In the genomic region with DNA sequence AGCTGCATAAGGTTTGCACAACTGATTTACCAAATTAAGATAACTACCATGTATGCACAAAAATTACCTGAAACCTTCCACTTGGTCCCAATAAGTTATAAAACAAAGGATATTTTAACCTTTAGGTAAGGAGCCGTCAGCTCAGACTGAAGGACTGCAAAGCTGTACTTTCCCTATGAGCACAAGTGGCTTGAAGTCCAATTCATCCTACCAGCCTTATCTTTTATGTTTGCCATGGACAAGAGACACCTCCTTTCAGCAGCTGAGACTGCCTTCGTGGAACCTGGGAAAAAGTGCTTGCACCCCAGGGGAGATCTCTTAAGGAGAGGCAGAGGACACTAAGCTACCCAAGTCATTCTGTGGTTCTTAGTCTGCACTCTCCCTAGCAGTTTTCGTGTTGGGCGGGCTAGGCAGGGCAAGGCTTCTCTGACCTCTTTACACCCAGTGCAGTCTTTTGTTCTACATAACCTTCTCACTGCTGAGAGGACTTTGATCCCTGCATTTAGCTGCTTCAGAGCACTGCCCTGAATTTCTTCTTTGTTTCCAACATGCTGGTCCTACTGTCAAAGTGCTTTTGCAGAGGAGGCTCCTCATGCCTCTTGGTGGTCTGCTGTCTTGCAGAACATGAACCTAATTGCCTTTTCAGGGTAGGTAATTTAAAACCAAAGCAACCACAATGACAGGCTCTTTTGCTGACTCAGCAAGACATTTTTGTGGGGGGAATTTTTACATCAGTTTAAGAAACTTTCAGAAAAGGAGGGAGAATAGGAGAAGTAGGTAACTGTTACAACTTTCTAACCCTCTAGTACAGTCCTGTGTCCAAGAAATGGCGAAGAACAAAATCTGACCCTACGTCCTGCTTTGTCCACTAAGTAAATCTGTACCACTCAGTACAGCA, we compare ENCODE assay signal across 9 mouse cellular contexts. TPM values are rescaled to one million over a fixed set of nuclear protein-coding genes. Genes with fewer than 3 reads are reported as not detected.
A peak's percentile ranks its signal among the peaks of the same experiment; 100 is the strongest.
DNase-seq lines count a peak whose midpoint lies in the region; ATAC-seq and TF ChIP-seq lines count a peak whose summit lies in the region.
"Had no signal": no experiment of that assay in that cellular context is flagged by ENCODE, and none has a peak within 500 bp of the region (broad histone marks: within the 10 kb centered on the region; RNA-seq: fewer than 3 reads in every experiment).

No protein-coding gene starts in this region.

- peaks cover 69% of the 10 kb centered on the region for H3K36me3 ChIP-seq in heart, embryonic 16.5 days (ENCODE audit: control insufficient read depth, insufficient read depth)
- H3K36me3 ChIP-seq in ES-E14 (ENCODE audit: control insufficient read depth, insufficient read depth, low read length, poor library complexity, severe bottlenecking), result peaks cover 6% of the 10 kb centered on the region; the same call in 1 of the 2 replicates
- no peaks in the 10 kb centered on the region; the same call in 1 of the 2 replicates for H3K36me3 ChIP-seq in embryonic facial prominence, embryonic 11.5 days (replicated peaks; ENCODE audit: control insufficient read depth, insufficient read depth, low read depth, low read length)
- H3K36me3 ChIP-seq in limb, embryonic 10.5 days, result peaks cover 98% of the 10 kb centered on the region

- WGBS in heart, embryonic 16.5 days, result 58% methylated on average over 6 of the region's 6 CpGs
- WGBS in embryonic facial prominence, embryonic 11.5 days, result 50% methylated on average over 6 of the region's 6 CpGs
- WGBS in limb, embryonic 10.5 days, result 65% methylated on average over 6 of the region's 6 CpGs

- H3K9me3 ChIP-seq in heart, embryonic 16.5 days (replicated peaks; ENCODE audit: control insufficient read depth, low read length), result no peaks in the 10 kb centered on the region
- H3K9me3 ChIP-seq in ES-E14 (ENCODE audit: control insufficient read depth, insufficient read depth, low read depth, low read length), result no peaks in the 10 kb centered on the region
- H3K9me3 ChIP-seq in embryonic facial prominence, embryonic 11.5 days (replicated peaks; ENCODE audit: control insufficient read depth, low read length), result no peaks in the 10 kb centered on the region
- no peaks in the 10 kb centered on the region for H3K9me3 ChIP-seq in limb, embryonic 10.5 days (replicated peaks)

- ATAC-seq in heart, embryonic 16.5 days (replicated peaks; ENCODE audit: extremely low read depth, insufficient read depth, low FRiP score), result no peak
- ATAC-seq in embryonic facial prominence, embryonic 11.5 days (replicated peaks; ENCODE audit: insufficient number of reproducible peaks, low FRiP score, low TSS enrichment, low read depth), result 0 out of 2 replicates have a peak, but pooled peaks have one; percentile 20

- in situ Hi-C loops in ES-E14 (cut with MboI; ENCODE audit: low sequenced_read_pairs in 2 of 2, unreplicated experiment in 2 of 2), result no loop called here

- H3K9ac ChIP-seq in heart, embryonic 16.5 days (ENCODE audit: low read length), result 0 out of 2 replicates have a peak overlapping the region, but pooled peaks have one; percentile 11
- H3K9ac ChIP-seq in ES-E14 (ENCODE audit: insufficient read depth, low read depth, low read length, poor library complexity, severe bottlenecking), result no peak overlapping the region
- H3K9ac ChIP-seq in embryonic facial prominence, embryonic 11.5 days (replicated peaks; ENCODE audit: low read length), result no peak overlapping the region

- no peak overlapping the region for H3K4me3 ChIP-seq in heart, embryonic 16.5 days (ENCODE audit: low read length)
- H3K4me3 ChIP-seq in ES-E14 (ENCODE audit: insufficient read depth in 1 of 2, low read depth in 1 of 2, low read length in 2 of 2, poor library complexity in 1 of 2, severe bottlenecking in 1 of 2), result no peak overlapping the region
- H3K4me3 ChIP-seq in embryonic facial prominence, embryonic 11.5 days (ENCODE audit: low read depth, low read length), result no peak overlapping the region
- H3K4me3 ChIP-seq in limb, embryonic 10.5 days, result no peak overlapping the region
- H3K4me3 ChIP-seq: erythroblast, embryonic 14.5 days had no signal

- peak overlapping the region; percentile 81 for H3K27ac ChIP-seq in heart, embryonic 16.5 days (ENCODE audit: low read length)
- H3K27ac ChIP-seq in ES-E14 (ENCODE audit: insufficient read depth, low read depth, low read length, poor library complexity, severe bottlenecking), result peak overlapping the region; percentile 24; the same call in 1 of the 2 replicates
- 0 out of 2 replicates have a peak overlapping the region, but pooled peaks have one; percentile 43 for H3K27ac ChIP-seq in embryonic facial prominence, embryonic 11.5 days (replicated peaks; ENCODE audit: low read depth, low read length)
- H3K27ac ChIP-seq in limb, embryonic 10.5 days, result peak overlapping the region; percentile 46

- intact Hi-C loops in heart, postnatal 36 days (cut with DNase I), result no loop called here
- intact Hi-C loops in gastrocnemius, postnatal 36 days (cut with DNase I), result no loop called here

- peaks cover 24% of the 10 kb centered on the region for H3K4me1 ChIP-seq in heart, embryonic 16.5 days (ENCODE audit: control insufficient read depth, insufficient read depth, low read length)
- peaks cover 8 to 19% of the 10 kb centered on the region in 2 experiments for H3K4me1 ChIP-seq in ES-E14 (ENCODE audit: control insufficient read depth in 2 of 2, insufficient read depth in 2 of 2, low read length in 2 of 2, poor library complexity in 1 of 2)
- H3K4me1 ChIP-seq in embryonic facial prominence, embryonic 11.5 days (ENCODE audit: control insufficient read depth, insufficient read depth, low read length), result peaks cover 4% of the 10 kb centered on the region; the same call in 1 of the 2 replicates
- peaks cover 10% of the 10 kb centered on the region for H3K4me1 ChIP-seq in limb, embryonic 10.5 days

- H3K4me2 ChIP-seq in heart, embryonic 16.5 days (ENCODE audit: low read depth, low read length), result no peak overlapping the region
- no peak overlapping the region for H3K4me2 ChIP-seq in embryonic facial prominence, embryonic 11.5 days (ENCODE audit: low read depth, low read length)

- H3K27me3 ChIP-seq in heart, embryonic 16.5 days (ENCODE audit: control insufficient read depth, insufficient read depth, low read length), result no peaks in the 10 kb centered on the region
- H3K27me3 ChIP-seq in embryonic facial prominence, embryonic 11.5 days (ENCODE audit: control insufficient read depth, insufficient read depth, low read length), result no peaks in the 10 kb centered on the region
- no peaks in the 10 kb centered on the region for H3K27me3 ChIP-seq in limb, embryonic 10.5 days (ENCODE audit: low read depth, poor library complexity, severe bottlenecking)

- no peak for DNase-seq in heart, postnatal 36 days
- DNase-seq in ES-E14 (ENCODE audit: low read depth, low spot score), result peak; percentile 60
- DNase-seq in embryonic facial prominence, embryonic 11.5 days (ENCODE audit: low spot score), result peak; percentile 53
- DNase-seq in limb, embryonic 10.5 days (ENCODE audit: low spot score), result no peak
- DNase-seq in adrenal gland, adult 2 months, result no peak
- DNase-seq in gastrocnemius, postnatal 36 days, result no peak
- DNase-seq in natural killer cell, adult 2 months (ENCODE audit: low spot score in 2 of 2), result no peak

TF ChIP-seq in ES-E14, 5 proteins besides CTCF, POLR2A, EP300 and RAD21:
- TF ChIP-seq HCFC1 (IDR thresholded peaks at IDR 0.05; ENCODE audit: borderline replicate concordance, insufficient read depth, low read length) (no peak), ZC3H11A (IDR thresholded peaks at IDR 0.05; ENCODE audit: borderline replicate concordance, low read depth, low read length) (no peak), MAFK (IDR thresholded peaks at IDR 0.05; ENCODE audit: insufficient read depth, low read depth, low read length) (peak; percentile 99), ZNF384 (IDR thresholded peaks at IDR 0.05; ENCODE audit: low read depth, low read length) (no peak), CHD2 (IDR thresholded peaks at IDR 0.05; ENCODE audit: low read depth, low read length) (no peak)

RNA-seq across cellular contexts. Expression of a gene that starts 44.6 kb away (rescaled TPM):
- 112 TPM in 2 replicates for polyA plus RNA-seq in heart, embryonic 16.5 days (2015; fragmentation: Nextera tagmentation; extraction: Ambion mirVana)
- 1 to 10 TPM; 2.1 to 2.4 TPM for total RNA-seq in heart, postnatal 36 days (2021)
- total RNA-seq in ES-E14 (2012; rRNA removed), result 16.1 and 29.1 TPM in 2 replicates
- 9.6 and 10.4 TPM in 2 replicates for polyA plus RNA-seq in embryonic facial prominence, embryonic 11.5 days (2014; fragmentation: Nextera tagmentation; extraction: Ambion mirVana)
- 5.5 and 6.2 TPM in 2 replicates for polyA plus RNA-seq in limb, embryonic 10.5 days (2016; fragmentation: Nextera tagmentation; extraction: Ambion mirVana)
- total RNA-seq in adrenal gland, adult 2 months (2021), result 10 to 100 TPM; 46.1 to 86.5 TPM
- polyA plus RNA-seq in adrenal gland, adult 2 months (2012; rRNA removed), result 11.0 and 13.5 TPM in 2 replicates
- total RNA-seq in gastrocnemius, postnatal 36 days (2021), result under 1 TPM; 0.66 to 0.86 TPM

Comparison
In these comparisons a context has a peak if more than half of its experiments do, and no peak if none do; other contexts are left out.
1. H3K27ac ChIP-seq: peak in every context shown above with its lines; median percentile 81 in heart, embryonic 16.5 days; 46 in limb, embryonic 10.5 days; 43 in embryonic facial prominence, embryonic 11.5 days; 24 in ES-E14.
2. DNase-seq: peak in ES-E14 (single experiment) and embryonic facial prominence, embryonic 11.5 days (single experiment); none in heart, postnatal 36 days (0 of 2), limb, embryonic 10.5 days (single experiment), adrenal gland, adult 2 months (single experiment), gastrocnemius, postnatal 36 days (0 of 2) and natural killer cell, adult 2 months (0 of 2).